Comparison of ENCODE assay signal across 18 mouse cellular contexts in genomic region chr6:33613978-33614377, GRCm38 (mm10).
DNase-seq lines count a peak whose midpoint lies in the region.
"Had no signal": no experiment of that assay in that cellular context is flagged by ENCODE, and none has a peak within 500 bp of the region (broad histone marks: within the 10 kb centered on the region; RNA-seq: fewer than 3 reads in every experiment).

No protein-coding gene starts in this region.

- peak; percentile 14 for DNase-seq in layer of hippocampus, adult 9-11 months
- DNase-seq in layer of hippocampus, adult 8-10 months (ENCODE audit: low spot score in 2 of 2) = no peak
- DNase-seq in NIH3T3 (ENCODE audit: low read depth) = peak; percentile 17
- DNase-seq in brain, adult 2 months (ENCODE audit: low read depth, low spot score) = peak; percentile 76
- peak; percentile 32 for DNase-seq in telencephalon, adult 2 months (ENCODE audit: low read depth, low spot score)
- no peak for DNase-seq in right cerebral cortex, postnatal 36 days (ENCODE audit: low spot score in 2 of 2)
- no peak for DNase-seq in ovary, postnatal 14 days (ENCODE audit: low spot score)
- DNase-seq: adrenal gland, adult 2 months; adrenal gland, postnatal 14 days; cerebellum, adult 18-20 months; cerebellum, adult 9-10 months; cerebellum, postnatal 14 days; forebrain, postnatal 0 days; gastrocnemius, postnatal 10 days; gastrocnemius, postnatal 36 days; heart, adult 2 months; heart, postnatal 14 days; heart, postnatal 4 days had no signal

Comparison
In these comparisons a context has a peak if more than half of its experiments do, and no peak if none do; other contexts are left out.
1. DNase-seq: peak in layer of hippocampus, adult 9-11 months (single experiment), NIH3T3 (single experiment), brain, adult 2 months (single experiment) and telencephalon, adult 2 months (single experiment); none in layer of hippocampus, adult 8-10 months (0 of 2), right cerebral cortex, postnatal 36 days (0 of 2) and ovary, postnatal 14 days (single experiment).